Mouse (Mus musculus): ENCODE results near the gene Sertad4. TPM values are rescaled to one million over a fixed set of nuclear protein-coding genes. Genes with fewer than 3 reads are reported as not detected.

Sertad4 gene
- polyA plus RNA-seq, 1 experiment = 1.3 TPM

DNA sequence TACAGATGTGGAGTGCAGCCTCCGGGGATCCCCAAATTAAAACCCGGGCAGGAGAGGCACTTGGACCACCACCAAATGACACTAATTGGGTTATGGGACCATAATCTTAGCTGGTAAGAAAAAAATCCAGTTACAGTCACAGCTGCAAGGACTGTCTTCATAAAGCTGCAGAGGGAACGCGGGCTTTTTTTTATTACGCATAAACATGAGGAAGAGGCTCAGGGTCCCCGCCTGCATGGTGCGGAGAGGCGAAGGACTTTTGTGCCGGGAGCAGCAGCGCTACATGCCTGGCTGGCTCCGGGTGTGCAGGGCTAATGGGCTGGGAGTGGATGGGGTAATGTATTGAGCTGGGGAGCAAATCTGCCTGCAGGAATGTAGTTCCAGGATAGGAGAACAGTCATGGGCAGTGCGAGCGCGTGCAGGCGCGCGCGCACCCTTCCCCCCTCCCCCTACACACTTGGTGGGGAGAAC, 20.3 kb downstream of the Sertad4 start:
- no peaks in the 10 kb centered on the region for H3K27me3 ChIP-seq (ENCODE audit: control insufficient read depth, insufficient read depth, low read length)
- peaks cover 20% of the 10 kb centered on the region for H3K4me1 ChIP-seq (ENCODE audit: control insufficient read depth, insufficient read depth, low read length)
- H3K36me3 ChIP-seq (ENCODE audit: control insufficient read depth, insufficient read depth, low read length) = no peaks in the 10 kb centered on the region
- no peak overlapping the region for H3K27ac ChIP-seq (ENCODE audit: control insufficient read depth, insufficient read depth, low read depth, low read length)
- TF ChIP-seq CTCF (IDR thresholded peaks at IDR 0.05; ENCODE audit: control insufficient read depth, insufficient read depth, insufficient replicate concordance, low read depth, low read length) (no peak), POLR2A (IDR thresholded peaks at IDR 0.05; ENCODE audit: control insufficient read depth, low read depth, low read length) (no peak)
- H3K4me3 ChIP-seq (ENCODE audit: control insufficient read depth, low read depth, low read length) = peak overlapping the region; percentile 61

- Histone ChIP-seq H3K4me1 (ENCODE audit: control insufficient read depth, insufficient read depth, low read length) (peaks cover 20% of the 10 kb centered on the region), H3K27ac (ENCODE audit: control insufficient read depth, insufficient read depth, low read depth, low read length) (no peak overlapping the region), H3K4me3 (ENCODE audit: control insufficient read depth, low read depth, low read length) (peak overlapping the region; percentile 61), H3K27me3 (ENCODE audit: control insufficient read depth, insufficient read depth, low read length) (no peaks in the 10 kb centered on the region), H3K36me3 (ENCODE audit: control insufficient read depth, insufficient read depth, low read length) (no peaks in the 10 kb centered on the region)
- TF ChIP-seq CTCF (IDR thresholded peaks at IDR 0.05; ENCODE audit: control insufficient read depth, insufficient read depth, insufficient replicate concordance, low read depth, low read length) = no peak
- TF ChIP-seq POLR2A (IDR thresholded peaks at IDR 0.05; ENCODE audit: control insufficient read depth, low read depth, low read length) = no peak
Measured at GRCm38 (mm10) chr1:192834361-192835210, 21.0 kb downstream of the Sertad4 start.

- H3K4me3 ChIP-seq (ENCODE audit: control insufficient read depth, low read depth, low read length) = peak overlapping the region; percentile 16
- H3K27ac ChIP-seq (ENCODE audit: control insufficient read depth, insufficient read depth, low read depth, low read length) = no peak overlapping the region
- peaks cover 20% of the 10 kb centered on the region for H3K4me1 ChIP-seq (ENCODE audit: control insufficient read depth, insufficient read depth, low read length)
- H3K36me3 ChIP-seq (ENCODE audit: control insufficient read depth, insufficient read depth, low read length) = no peaks in the 10 kb centered on the region
- TF ChIP-seq CTCF (IDR thresholded peaks at IDR 0.05; ENCODE audit: control insufficient read depth, insufficient read depth, insufficient replicate concordance, low read depth, low read length) (no peak), POLR2A (IDR thresholded peaks at IDR 0.05; ENCODE audit: control insufficient read depth, low read depth, low read length) (no peak)
- H3K27me3 ChIP-seq (ENCODE audit: control insufficient read depth, insufficient read depth, low read length) = no peaks in the 10 kb centered on the region
Measured at GRCm38 (mm10) chr1:192833586-192833985, 22.0 kb downstream of the Sertad4 start.

DNA sequence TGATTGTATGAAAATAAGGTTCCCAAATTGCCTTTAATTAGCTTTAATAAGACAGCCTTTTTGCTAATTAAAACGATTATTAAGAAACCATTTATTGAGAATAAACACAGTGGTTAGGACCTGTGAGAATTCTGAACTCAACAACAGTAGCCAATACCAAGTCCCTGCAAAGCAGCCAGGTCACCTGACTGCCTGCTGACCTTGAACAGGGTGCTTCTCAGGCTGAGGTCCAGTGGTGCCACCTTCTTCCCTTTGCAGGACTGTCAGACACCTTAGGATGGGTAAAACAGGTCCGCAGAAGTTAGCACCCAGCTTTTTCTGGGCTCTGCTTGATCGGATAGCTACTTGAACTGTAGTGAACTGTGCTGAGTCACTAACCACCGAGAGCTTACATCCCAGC, 22.5 kb downstream of the Sertad4 start:
- Histone ChIP-seq H3K4me3 (ENCODE audit: control insufficient read depth, low read depth, low read length) (no peak overlapping the region), H3K36me3 (ENCODE audit: control insufficient read depth, insufficient read depth, low read length) (no peaks in the 10 kb centered on the region), H3K27me3 (ENCODE audit: control insufficient read depth, insufficient read depth, low read length) (no peaks in the 10 kb centered on the region), H3K27ac (ENCODE audit: control insufficient read depth, insufficient read depth, low read depth, low read length) (no peak overlapping the region), H3K4me1 (ENCODE audit: control insufficient read depth, insufficient read depth, low read length) (peaks cover 20% of the 10 kb centered on the region)
- no peak for TF ChIP-seq POLR2A (IDR thresholded peaks at IDR 0.05; ENCODE audit: control insufficient read depth, low read depth, low read length)
- TF ChIP-seq CTCF (IDR thresholded peaks at IDR 0.05; ENCODE audit: control insufficient read depth, insufficient read depth, insufficient replicate concordance, low read depth, low read length) = no peak

DNA sequence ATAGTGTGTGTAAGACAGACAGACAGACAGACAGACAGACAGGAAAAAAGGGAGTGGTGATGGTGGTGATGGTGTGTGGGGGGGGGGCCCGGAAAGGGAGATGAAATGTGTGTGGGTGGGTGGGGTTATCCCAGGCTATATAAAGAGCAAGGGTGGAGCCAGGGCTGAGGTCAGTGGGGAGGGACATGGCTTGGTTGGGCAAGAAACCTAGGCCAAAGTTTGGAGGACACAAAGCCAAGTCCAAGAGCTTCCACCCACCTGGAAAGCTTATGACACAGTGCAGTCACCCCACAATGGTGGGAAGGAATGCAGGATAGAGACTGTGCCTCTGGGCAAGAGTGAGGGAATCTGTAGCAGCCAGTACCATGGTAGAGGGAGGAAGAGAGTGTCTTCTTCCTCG, 23.2 kb downstream of the Sertad4 start:
- no peaks in the 10 kb centered on the region for H3K27me3 ChIP-seq (ENCODE audit: control insufficient read depth, insufficient read depth, low read length)
- no peak overlapping the region for H3K4me3 ChIP-seq (ENCODE audit: control insufficient read depth, low read depth, low read length)
- H3K36me3 ChIP-seq (ENCODE audit: control insufficient read depth, insufficient read depth, low read length) = no peaks in the 10 kb centered on the region
- H3K27ac ChIP-seq (ENCODE audit: control insufficient read depth, insufficient read depth, low read depth, low read length) = no peak overlapping the region
- no peak for TF ChIP-seq CTCF (IDR thresholded peaks at IDR 0.05; ENCODE audit: control insufficient read depth, insufficient read depth, insufficient replicate concordance, low read depth, low read length)
- no peak for TF ChIP-seq POLR2A (IDR thresholded peaks at IDR 0.05; ENCODE audit: control insufficient read depth, low read depth, low read length)
- H3K4me1 ChIP-seq (ENCODE audit: control insufficient read depth, insufficient read depth, low read length) = peaks cover 20% of the 10 kb centered on the region

GRCm38 (mm10) chr1:192830444-192830843, 25.1 kb downstream of the Sertad4 start:
- H3K4me3 ChIP-seq (ENCODE audit: control insufficient read depth, low read depth, low read length) = no peak overlapping the region
- peaks cover 24% of the 10 kb centered on the region for H3K4me1 ChIP-seq (ENCODE audit: control insufficient read depth, insufficient read depth, low read length)
- TF ChIP-seq CTCF (IDR thresholded peaks at IDR 0.05; ENCODE audit: control insufficient read depth, insufficient read depth, insufficient replicate concordance, low read depth, low read length) (no peak), POLR2A (IDR thresholded peaks at IDR 0.05; ENCODE audit: control insufficient read depth, low read depth, low read length) (no peak)
- no peak overlapping the region for H3K27ac ChIP-seq (ENCODE audit: control insufficient read depth, insufficient read depth, low read depth, low read length)
- H3K36me3 ChIP-seq (ENCODE audit: control insufficient read depth, insufficient read depth, low read length) = no peaks in the 10 kb centered on the region
- no peaks in the 10 kb centered on the region for H3K27me3 ChIP-seq (ENCODE audit: control insufficient read depth, insufficient read depth, low read length)

DNA sequence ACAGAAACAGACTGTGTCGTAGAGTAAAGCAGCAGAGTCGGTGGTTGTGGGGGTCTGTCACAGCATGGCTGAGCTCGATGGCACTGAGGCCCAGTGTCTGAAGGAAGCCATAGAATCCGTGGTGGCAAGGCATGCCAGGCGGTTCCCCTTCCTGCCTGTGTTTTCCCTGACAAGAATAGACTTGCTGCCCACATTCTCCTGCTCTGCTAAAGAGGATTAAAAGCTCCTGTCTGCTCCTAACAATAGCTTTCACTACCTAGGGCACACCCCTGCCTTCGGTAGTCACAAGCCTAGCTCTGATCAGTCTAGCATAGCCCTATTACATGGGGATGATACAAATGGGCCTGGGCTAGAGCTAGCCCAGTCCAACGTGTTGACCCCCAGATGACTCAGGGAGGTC, 26.6 kb downstream of the Sertad4 start:
- no peak overlapping the region for H3K27ac ChIP-seq (ENCODE audit: control insufficient read depth, insufficient read depth, low read depth, low read length)
- peaks cover 11% of the 10 kb centered on the region for H3K4me1 ChIP-seq (ENCODE audit: control insufficient read depth, insufficient read depth, low read length)
- H3K4me3 ChIP-seq (ENCODE audit: control insufficient read depth, low read depth, low read length) = no peak overlapping the region
- H3K27me3 ChIP-seq (ENCODE audit: control insufficient read depth, insufficient read depth, low read length) = no peaks in the 10 kb centered on the region
- TF ChIP-seq CTCF (IDR thresholded peaks at IDR 0.05; ENCODE audit: control insufficient read depth, insufficient read depth, insufficient replicate concordance, low read depth, low read length) (no peak), POLR2A (IDR thresholded peaks at IDR 0.05; ENCODE audit: control insufficient read depth, low read depth, low read length) (no peak)
- H3K36me3 ChIP-seq (ENCODE audit: control insufficient read depth, insufficient read depth, low read length) = no peaks in the 10 kb centered on the region
